Mouse (Mus musculus) liver, postnatal 0 days (tissue): ENCODE measurements at regions not wholly inside any gene's neighbourhood (a gene's known extent, or its start where the extent isn't known, plus 50 kb on each side); places are given as distances from the start of the nearest gene placed in this dataset.

Source experiments
- ATAC-seq: fragments of 200-750 bp; cut with Nextera tagmentation; 2 replicates; pipeline ENCODE4 v1.8.0; 2017; ENCODE audit warnings: mild to moderate bottlenecking, moderate library complexity
- DNase-seq: peaks from one replicate; pipeline ENCODE4 v3.0.0-alpha.2; 2016
- H3K27ac ChIP-seq: fragments of 300-500 bp; sonication (generic); 2 replicates; pipeline ENCODE4 v1.5.1; 2014; ENCODE audit warnings: antibody characterized with exemption, moderate library complexity, mild to moderate bottlenecking, low read depth
- H3K27me3 ChIP-seq: fragments of 300-500 bp; sonication (generic); 2 replicates; pipeline ENCODE4 v1.6.1; 2014; ENCODE audit warnings: low read length, control low read depth, mixed read lengths; ENCODE audit not compliant: insufficient read depth
- H3K36me3 ChIP-seq: fragments of 300-500 bp; sonication (generic); replicated peaks from 2 replicates; pipeline ENCODE4 v1.6.1; 2014; ENCODE audit warnings: mild to moderate bottlenecking, control low read depth, low read length, moderate library complexity, mixed read lengths; ENCODE audit not compliant: insufficient read depth
- H3K4me1 ChIP-seq: fragments of 300-500 bp; sonication (generic); 2 replicates; pipeline ENCODE4 v1.6.1; 2014; ENCODE audit warnings: antibody characterized with exemption, mild to moderate bottlenecking, control low read depth; ENCODE audit not compliant: insufficient read depth
- H3K4me2 ChIP-seq: fragments of 300-500 bp; sonication (generic); 2 replicates; pipeline ENCODE4 v1.6.1; 2014; ENCODE audit warnings: low read depth, mild to moderate bottlenecking, low read length, moderate library complexity, mixed read lengths
- H3K4me3 ChIP-seq: fragments of 300-500 bp; sonication (generic); 2 replicates; pipeline ENCODE4 v1.5.1; 2014; ENCODE audit warnings: low read depth, low read length
- H3K9ac ChIP-seq: fragments of 300-500 bp; sonication (generic); replicated peaks from 2 replicates; pipeline ENCODE4 v1.6.1; 2014; ENCODE audit warnings: mild to moderate bottlenecking, moderate library complexity
- H3K9me3 ChIP-seq: fragments of 300-500 bp; sonication (generic); 2 replicates; pipeline ENCODE4 v1.6.1; 2016; ENCODE audit warnings: mild to moderate bottlenecking, control low read depth, low read length, mixed read lengths
- CTCF ChIP-seq: sonication (generic); IDR thresholded peaks from 2 replicates; pipeline ENCODE4 v1.5.1; 2016; ENCODE audit warnings: antibody characterized with exemption, low read depth
- EP300 ChIP-seq: IDR thresholded peaks from 2 replicates; pipeline ENCODE4 v1.6.1; 2016; ENCODE audit warnings: antibody characterized with exemption, low read depth, mild to moderate bottlenecking
- WGBS: fragments of 180-500 bp; shearing (Covaris S2); extraction: QIAGEN DNeasy Blood & Tissue Kit; methylation state at CpG from one replicate; pipeline ENCODE4 v1.1.7; 2014; ENCODE audit not compliant: insufficient replicate concordance; 5-methylcytosine and 5-hydroxymethylcytosine counted together

- no peak overlapping the region for H3K27ac ChIP-seq
- no peak for DNase-seq
- no peak for ATAC-seq
- TF ChIP-seq EP300 (no peak), CTCF (no peak)
- no peaks in the 10 kb centered on the region for H3K27me3 ChIP-seq
- H3K4me1 ChIP-seq: no peaks in the 10 kb centered on the region
- no peak overlapping the region for H3K9ac ChIP-seq
- H3K4me2 ChIP-seq: no peak overlapping the region
- no peaks in the 10 kb centered on the region for H3K36me3 ChIP-seq
- no peak overlapping the region for H3K4me3 ChIP-seq
- 70% methylated on average over 2 of the region's 2 CpGs for WGBS
- no peaks in the 10 kb centered on the region for H3K9me3 ChIP-seq
Measured at GRCm38 (mm10) chr2:12614345-12614744, 195.1 kb upstream of the Mindy3 start.

DNA sequence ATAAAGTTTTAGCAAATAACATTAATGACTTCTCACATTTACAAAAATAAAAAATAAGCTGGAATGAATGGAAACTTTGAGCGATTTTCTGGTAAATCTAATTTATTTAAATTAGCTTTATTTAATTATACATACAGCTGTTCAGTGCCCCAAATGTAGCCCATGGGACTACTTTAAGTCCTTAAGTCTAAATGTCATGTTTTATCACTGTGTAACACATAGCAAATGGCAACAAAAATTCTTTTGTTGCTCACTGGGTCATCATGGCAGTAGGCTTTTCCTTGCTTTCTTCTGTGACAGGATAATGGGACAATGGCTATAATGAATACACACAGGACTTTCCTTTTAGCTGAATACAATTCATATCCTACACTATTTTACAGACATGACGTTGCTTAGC is 194.6 kb upstream of the Mindy3 start:
- Histone ChIP-seq H3K9ac (no peak overlapping the region), H3K27ac (no peak overlapping the region), H3K27me3 (no peaks in the 10 kb centered on the region), H3K36me3 (no peaks in the 10 kb centered on the region), H3K4me2 (no peak overlapping the region), H3K4me1 (no peaks in the 10 kb centered on the region), H3K9me3 (no peaks in the 10 kb centered on the region), H3K4me3 (no peak overlapping the region)
- ATAC-seq: no peak
- no peak for DNase-seq
- TF ChIP-seq CTCF: no peak
- no peak for TF ChIP-seq EP300
- 58% methylated on average over 2 of the region's 2 CpGs for WGBS

GRCm38 (mm10) chr2:12582566-12582965 is 163.3 kb upstream of the Mindy3 start:
- no peaks in the 10 kb centered on the region for H3K9me3 ChIP-seq
- no peak overlapping the region for H3K27ac ChIP-seq
- WGBS: 24% methylated on average over 2 of the region's 2 CpGs
- H3K4me3 ChIP-seq: no peak overlapping the region
- H3K9ac ChIP-seq: no peak overlapping the region
- no peaks in the 10 kb centered on the region for H3K36me3 ChIP-seq
- no peak for DNase-seq
- TF ChIP-seq EP300 (no peak), CTCF (no peak)
- ATAC-seq: no peak
- H3K27me3 ChIP-seq: no peaks in the 10 kb centered on the region
- H3K4me2 ChIP-seq: no peak overlapping the region
- H3K4me1 ChIP-seq: no peaks in the 10 kb centered on the region

DNA sequence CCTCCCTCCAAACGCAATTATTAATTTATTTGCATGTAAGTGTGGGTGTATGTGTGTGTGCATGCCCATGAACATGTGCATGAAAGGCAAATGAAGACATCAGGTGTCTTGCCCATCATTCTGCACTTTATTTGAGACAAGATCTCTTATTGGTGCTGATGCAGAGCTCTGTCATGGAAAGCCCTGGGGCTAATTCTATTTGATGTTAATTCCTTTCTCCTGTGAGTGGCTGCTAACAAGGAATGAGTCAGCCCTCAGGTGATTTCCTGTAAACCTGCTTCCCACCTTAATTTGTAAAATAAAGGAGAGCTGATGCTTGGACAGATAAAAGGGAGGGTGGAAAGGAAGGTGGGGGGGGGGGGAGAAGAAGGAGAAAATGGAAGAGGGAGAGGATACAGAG is 138.5 kb upstream of the Mindy3 start:
- Histone ChIP-seq H3K36me3 (no peaks in the 10 kb centered on the region), H3K4me3 (no peak overlapping the region), H3K4me2 (no peak overlapping the region), H3K4me1 (no peaks in the 10 kb centered on the region), H3K9ac (no peak overlapping the region), H3K27me3 (no peaks in the 10 kb centered on the region), H3K27ac (no peak overlapping the region), H3K9me3 (no peaks in the 10 kb centered on the region)
- ATAC-seq (no peak), DNase-seq (no peak)
- WGBS: 45% methylated on average over 1 of the region's 1 CpGs
- TF ChIP-seq EP300 (no peak), CTCF (no peak)

DNA sequence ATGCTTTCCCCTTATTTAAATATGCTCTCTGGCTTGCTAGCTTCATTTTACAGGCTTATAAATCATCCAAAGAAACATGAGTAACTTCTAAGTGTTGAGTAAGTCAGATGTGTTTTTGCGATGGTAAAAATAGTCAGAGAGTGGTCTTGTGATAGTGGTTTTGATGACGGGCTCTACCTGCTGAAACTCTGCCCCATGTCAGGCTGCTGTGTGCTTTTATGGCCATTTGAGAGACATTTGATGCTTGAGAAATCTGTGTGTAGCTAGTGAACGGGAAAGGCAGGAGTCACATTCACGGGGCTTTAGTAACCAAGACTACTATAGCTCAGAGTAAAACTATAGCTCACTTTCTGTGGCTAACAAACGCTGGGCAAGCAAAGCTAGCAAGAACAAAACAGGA is 103.1 kb upstream of the Mindy3 start:
- no peak for ATAC-seq

DNA sequence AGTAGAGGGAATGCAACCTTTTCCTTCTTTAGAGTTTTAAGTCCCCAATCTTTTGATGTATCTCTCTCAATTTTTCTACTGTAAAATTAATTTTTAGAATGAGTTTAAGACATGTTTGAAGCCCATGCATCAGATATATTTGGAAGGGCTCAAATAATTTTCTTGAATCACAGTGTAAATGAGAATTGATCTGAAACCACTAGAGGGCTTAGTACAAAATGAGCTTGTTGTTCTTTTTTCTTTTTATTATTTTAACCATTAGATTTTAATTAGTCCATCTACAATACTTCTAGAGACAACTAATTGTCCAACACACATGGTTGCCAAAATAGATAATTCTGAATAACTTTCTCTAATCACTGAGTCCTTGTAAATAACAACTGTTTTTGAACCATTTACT is 102.5 kb upstream of the Mindy3 start:
- no peaks in the 10 kb centered on the region for H3K27me3 ChIP-seq
- no peak overlapping the region for H3K27ac ChIP-seq
- H3K4me1 ChIP-seq: no peaks in the 10 kb centered on the region
- no peak for DNase-seq
- TF ChIP-seq CTCF (no peak), EP300 (no peak)
- no peak overlapping the region for H3K4me2 ChIP-seq
- no peaks in the 10 kb centered on the region for H3K36me3 ChIP-seq
- no peak for ATAC-seq
- H3K9ac ChIP-seq: no peak overlapping the region
- H3K9me3 ChIP-seq: no peaks in the 10 kb centered on the region
- H3K4me3 ChIP-seq: no peak overlapping the region

More for the DNA sequence above, 103.1 kb upstream of the Mindy3 start:
- Histone ChIP-seq H3K4me1 (no peaks in the 10 kb centered on the region), H3K27ac (no peak overlapping the region), H3K9ac (no peak overlapping the region), H3K36me3 (no peaks in the 10 kb centered on the region), H3K9me3 (no peaks in the 10 kb centered on the region), H3K4me2 (no peak overlapping the region), H3K27me3 (no peaks in the 10 kb centered on the region), H3K4me3 (no peak overlapping the region)
- WGBS: 68% methylated on average over 5 of the region's 5 CpGs
- TF ChIP-seq EP300 (no peak), CTCF (no peak)
- no peak for DNase-seq

DNA sequence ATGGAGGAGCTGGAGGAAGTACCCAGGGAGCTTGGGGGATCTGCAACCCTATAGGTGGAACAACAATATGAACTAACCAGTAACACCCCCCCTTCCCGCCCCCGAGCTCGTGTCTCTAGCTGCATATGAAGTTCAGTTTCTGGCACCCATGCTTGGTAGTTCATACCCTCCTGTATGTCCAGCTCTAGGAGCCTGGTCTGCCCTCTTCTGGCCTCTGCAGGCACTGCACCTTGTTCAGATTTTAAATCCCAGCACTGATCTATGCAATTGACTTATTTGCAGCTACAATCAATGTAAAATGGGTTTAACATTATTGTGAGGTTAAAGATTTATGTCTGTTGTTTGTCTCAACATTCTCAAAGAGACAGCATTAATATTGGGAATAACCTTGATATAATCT is 73.1 kb upstream of the Mindy3 start:
- no peak overlapping the region for H3K4me3 ChIP-seq
- TF ChIP-seq EP300 (no peak), CTCF (peak; percentile 53)
- ATAC-seq: no peak
- H3K27me3 ChIP-seq: no peaks in the 10 kb centered on the region
- no peaks in the 10 kb centered on the region for H3K4me1 ChIP-seq
- H3K9ac ChIP-seq: no peak overlapping the region
- H3K27ac ChIP-seq: no peak overlapping the region
- H3K4me2 ChIP-seq: no peak overlapping the region
- 63% methylated on average over 3 of the region's 3 CpGs for WGBS
- peak; percentile 18 for DNase-seq
- no peaks in the 10 kb centered on the region for H3K9me3 ChIP-seq
- no peaks in the 10 kb centered on the region for H3K36me3 ChIP-seq
